Mouse (Mus musculus): Measurements from ENCODE around the gene Atxn1l. TPM values are rescaled to one million over a fixed set of nuclear protein-coding genes. Genes with fewer than 3 reads are reported as not detected.

Gene Atxn1l
- polyA plus RNA-seq, 1 experiment from 2014 or later, result 6.8 TPM

GRCm38 (mm10) chr8:109714961-109715360 is 22.6 kb downstream of the Atxn1l start:
- H3K9ac ChIP-seq, result no peak overlapping the region
- H3K4me2 ChIP-seq, result no peak overlapping the region
- H3K9me3 ChIP-seq, result no peaks in the 10 kb centered on the region
- no peaks in the 10 kb centered on the region for H3K27me3 ChIP-seq (replicated peaks)
- WGBS, result 88% methylated on average over 5 of the region's 5 CpGs
- no peaks in the 10 kb centered on the region for H3K4me1 ChIP-seq
- ATAC-seq (ENCODE audit: insufficient read depth, low FRiP score, low read depth), result no peak
- H3K4me3 ChIP-seq (replicated peaks), result no peak overlapping the region
- H3K36me3 ChIP-seq, result peaks cover 60% of the 10 kb centered on the region
- no peak overlapping the region for H3K27ac ChIP-seq

- WGBS, result 69% methylated on average over 1 of the region's 1 CpGs
Observed at GRCm38 (mm10) chr8:109712521-109712920, 25.0 kb downstream of the Atxn1l start.

GRCm38 (mm10) chr8:109707921-109708320 is 29.6 kb downstream of the Atxn1l start:
- no peak overlapping the region for H3K4me3 ChIP-seq (replicated peaks)
- no peaks in the 10 kb centered on the region for H3K27me3 ChIP-seq (replicated peaks)
- H3K9ac ChIP-seq, result no peak overlapping the region
- WGBS, result 92% methylated on average over 4 of the region's 4 CpGs
- no peak for ATAC-seq (ENCODE audit: insufficient read depth, low FRiP score, low read depth)
- peaks cover 36% of the 10 kb centered on the region for H3K36me3 ChIP-seq
- no peaks in the 10 kb centered on the region for H3K9me3 ChIP-seq
- no peak overlapping the region for H3K4me2 ChIP-seq
- no peak overlapping the region for H3K27ac ChIP-seq
- H3K4me1 ChIP-seq, result peaks cover 22% of the 10 kb centered on the region

More at GRCm38 (mm10) chr8:109712521-109712920, 25.0 kb downstream of the Atxn1l start:
- H3K4me3 ChIP-seq (replicated peaks), result no peak overlapping the region
- peaks cover 2% of the 10 kb centered on the region; the same call in 1 of the 2 replicates for H3K4me1 ChIP-seq
- no peaks in the 10 kb centered on the region for H3K9me3 ChIP-seq
- peaks cover 52% of the 10 kb centered on the region for H3K36me3 ChIP-seq
- H3K4me2 ChIP-seq, result no peak overlapping the region
- H3K9ac ChIP-seq, result no peak overlapping the region
- H3K27ac ChIP-seq, result no peak overlapping the region
- H3K27me3 ChIP-seq (replicated peaks), result no peaks in the 10 kb centered on the region
- ATAC-seq (ENCODE audit: insufficient read depth, low FRiP score, low read depth), result no peak

- no peak overlapping the region for H3K9ac ChIP-seq
- H3K4me1 ChIP-seq, result peaks cover 22% of the 10 kb centered on the region
- WGBS, result 14% methylated on average over 2 of the region's 2 CpGs
Observed at GRCm38 (mm10) chr8:109706874-109707237, 30.7 kb downstream of the Atxn1l start.

GRCm38 (mm10) chr8:109706076-109706873 is 31.3 kb downstream of the Atxn1l start:
- Histone ChIP-seq H3K9me3 (no peaks in the 10 kb centered on the region), H3K4me2 (peak overlapping the region; percentile 81), H3K4me3 (replicated peaks) (peak overlapping the region; percentile 98), H3K9ac (peak overlapping the region; percentile 98), H3K27me3 (replicated peaks) (no peaks in the 10 kb centered on the region), H3K4me1 (peaks cover 22% of the 10 kb centered on the region), H3K36me3 (peaks cover 21% of the 10 kb centered on the region), H3K27ac (peak overlapping the region; percentile 57)
- WGBS, result under 1% methylated on average over 25 of the region's 30 CpGs
- peak; percentile 20; the same call in 1 of the 2 replicates for ATAC-seq (ENCODE audit: insufficient read depth, low FRiP score, low read depth)

More at GRCm38 (mm10) chr8:109706874-109707237, 30.7 kb downstream of the Atxn1l start:
- Histone ChIP-seq H3K4me2 (peak overlapping the region; percentile 81), H3K4me3 (replicated peaks) (peak overlapping the region; percentile 98), H3K27me3 (replicated peaks) (no peaks in the 10 kb centered on the region), H3K9me3 (no peaks in the 10 kb centered on the region), H3K27ac (no peak overlapping the region), H3K36me3 (peaks cover 26% of the 10 kb centered on the region)
- no peak for ATAC-seq (ENCODE audit: insufficient read depth, low FRiP score, low read depth)

GRCm38 (mm10) chr8:109705320-109706075 is 32.0 kb downstream of the Atxn1l start, which contains the start of gene Zfp821:
Zfp821 (plus strand) TSS chr8:109705546.
- H3K4me2 ChIP-seq, result peak within 1 kb of the TSS; percentile 81
- ATAC-seq (ENCODE audit: insufficient read depth, low FRiP score, low read depth), result peak; percentile 93
- H3K9me3 ChIP-seq, result no peaks in the 10 kb centered on the region
- H3K27ac ChIP-seq, result peak within 1 kb of the TSS; percentile 96
- under 1% methylated on average over 58 of the region's 100 CpGs for WGBS
- H3K9ac ChIP-seq, result peak within 1 kb of the TSS; percentile 98
- H3K4me3 ChIP-seq (replicated peaks), result peak within 1 kb of the TSS; percentile 98
- no peaks in the 10 kb centered on the region for H3K27me3 ChIP-seq (replicated peaks)
- peaks cover 14% of the 10 kb centered on the region; the same call in 1 of the 2 replicates for H3K36me3 ChIP-seq
- H3K4me1 ChIP-seq, result peaks cover 22% of the 10 kb centered on the region

- no peaks in the 10 kb centered on the region for H3K27me3 ChIP-seq (replicated peaks)
- 5% methylated on average over 24 of the region's 24 CpGs for WGBS
- no peak; the same call in 1 of the 2 replicates for ATAC-seq (ENCODE audit: insufficient read depth, low FRiP score, low read depth)
- H3K27ac ChIP-seq, result peak overlapping the region; percentile 80
- H3K9ac ChIP-seq, result no peak overlapping the region
- peaks cover 22% of the 10 kb centered on the region for H3K4me1 ChIP-seq
- H3K4me3 ChIP-seq (replicated peaks), result peak overlapping the region; percentile 98
- H3K9me3 ChIP-seq, result no peaks in the 10 kb centered on the region
- 0 out of 2 replicates have a peak, but pooled peaks cover 11% of the 10 kb centered on the region for H3K36me3 ChIP-seq
- peak overlapping the region; percentile 81 for H3K4me2 ChIP-seq
Observed at GRCm38 (mm10) chr8:109704565-109705319, 32.8 kb downstream of the Atxn1l start.

GRCm38 (mm10) chr8:109698477-109698876 is 39.1 kb downstream of the Atxn1l start:
- no peak overlapping the region for H3K4me3 ChIP-seq (replicated peaks)
- H3K9ac ChIP-seq, result no peak overlapping the region
- no peak overlapping the region for H3K4me2 ChIP-seq
- no peaks in the 10 kb centered on the region for H3K27me3 ChIP-seq (replicated peaks)
- H3K4me1 ChIP-seq, result peaks cover 4% of the 10 kb centered on the region; the same call in 1 of the 2 replicates
- H3K9me3 ChIP-seq, result no peaks in the 10 kb centered on the region
- no peaks in the 10 kb centered on the region for H3K36me3 ChIP-seq
- H3K27ac ChIP-seq, result no peak overlapping the region
- ATAC-seq (ENCODE audit: insufficient read depth, low FRiP score, low read depth), result no peak
- 77% methylated on average over 3 of the region's 3 CpGs for WGBS

GRCm38 (mm10) chr8:109697754-109698153 is 39.8 kb downstream of the Atxn1l start:
- Histone ChIP-seq H3K4me3 (replicated peaks) (no peak overlapping the region), H3K4me2 (no peak overlapping the region), H3K27ac (no peak overlapping the region), H3K36me3 (no peaks in the 10 kb centered on the region), H3K9me3 (no peaks in the 10 kb centered on the region), H3K4me1 (peaks cover 4% of the 10 kb centered on the region; the same call in 1 of the 2 replicates), H3K27me3 (replicated peaks) (no peaks in the 10 kb centered on the region), H3K9ac (no peak overlapping the region)
- ATAC-seq (ENCODE audit: insufficient read depth, low FRiP score, low read depth), result no peak
- WGBS, result 84% methylated on average over 1 of the region's 1 CpGs

- no peak overlapping the region for H3K9ac ChIP-seq
- H3K4me3 ChIP-seq (replicated peaks), result peak overlapping the region; percentile 99; the same call in 1 of the 2 replicates
- no peak for ATAC-seq (ENCODE audit: insufficient read depth, low FRiP score, low read depth)
- H3K27ac ChIP-seq, result no peak overlapping the region
- WGBS, result 55% methylated on average over 6 of the region's 6 CpGs
- no peaks in the 10 kb centered on the region for H3K27me3 ChIP-seq (replicated peaks)
- peaks cover 10% of the 10 kb centered on the region for H3K4me1 ChIP-seq
- H3K4me2 ChIP-seq, result peak overlapping the region; percentile 71; the same call in 1 of the 2 replicates
- H3K9me3 ChIP-seq, result no peaks in the 10 kb centered on the region
- no peaks in the 10 kb centered on the region for H3K36me3 ChIP-seq
Observed at GRCm38 (mm10) chr8:109694154-109694553, 43.4 kb downstream of the Atxn1l start.

GRCm38 (mm10) chr8:109693146-109693900 is 44.2 kb downstream of the Atxn1l start, which contains the start of gene Ist1:
Ist1 (minus strand) TSS chr8:109693260.
- peak within 1 kb of the TSS; percentile 92 for H3K9ac ChIP-seq
- WGBS, result under 1% methylated on average over 57 of the region's 57 CpGs
- peak within 1 kb of the TSS; percentile 71 for H3K4me2 ChIP-seq
- H3K36me3 ChIP-seq, result no peaks in the 10 kb centered on the region
- H3K4me1 ChIP-seq, result peaks cover 10% of the 10 kb centered on the region
- H3K9me3 ChIP-seq, result no peaks in the 10 kb centered on the region
- peak within 1 kb of the TSS; percentile 99 for H3K4me3 ChIP-seq (replicated peaks)
- no peaks in the 10 kb centered on the region for H3K27me3 ChIP-seq (replicated peaks)
- peak; percentile 98 for ATAC-seq (ENCODE audit: insufficient read depth, low FRiP score, low read depth)
- H3K27ac ChIP-seq, result peak within 1 kb of the TSS; percentile 77

Data from stomach, embryonic 15.5 days (tissue).